Mouse (Mus musculus) layer of hippocampus, adult 9-11 months (tissue): ENCODE measurements around the gene Eri2.
"Not testable (repeated sequence)": the region's sequence is repeated elsewhere in the genome, so short reads cannot be mapped to it uniquely, and the experiment has no call there.

Source experiments
- DNase-seq: peaks from one replicate; pipeline ENCODE4 v3.0.0; 2022

Eri2 gene

DNA sequence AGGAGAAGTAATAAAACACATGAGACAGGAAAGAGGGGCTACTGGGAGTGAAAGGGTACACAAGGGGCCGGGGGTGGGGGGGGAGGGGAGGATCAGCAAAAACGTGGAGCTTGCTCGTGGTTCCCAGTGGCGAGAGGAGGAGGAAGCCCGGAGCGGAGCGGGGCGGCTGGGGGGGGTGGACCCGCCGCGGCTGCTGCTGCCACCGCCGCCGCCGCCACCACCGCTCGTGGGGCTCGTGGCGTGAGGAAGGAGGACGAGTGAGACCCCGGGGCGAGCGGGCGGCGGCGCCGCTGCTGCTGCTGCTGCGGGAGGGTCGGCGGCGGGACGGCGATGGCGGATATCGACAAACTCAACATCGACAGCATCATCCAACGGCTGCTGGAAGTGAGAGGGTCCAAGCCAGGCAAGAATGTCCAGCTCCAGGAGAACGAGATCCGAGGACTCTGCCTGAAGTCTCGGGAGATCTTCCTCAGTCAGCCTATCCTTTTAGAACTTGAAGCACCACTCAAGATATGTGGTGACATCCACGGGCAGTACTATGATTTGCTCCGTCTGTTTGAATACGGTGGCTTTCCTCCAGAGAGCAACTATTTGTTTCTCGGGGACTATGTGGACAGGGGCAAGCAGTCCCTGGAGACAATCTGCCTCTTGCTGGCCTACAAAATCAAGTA, 53.9 kb downstream of the Eri2 start:
- DNase-seq = not testable (repeated sequence)

DNA sequence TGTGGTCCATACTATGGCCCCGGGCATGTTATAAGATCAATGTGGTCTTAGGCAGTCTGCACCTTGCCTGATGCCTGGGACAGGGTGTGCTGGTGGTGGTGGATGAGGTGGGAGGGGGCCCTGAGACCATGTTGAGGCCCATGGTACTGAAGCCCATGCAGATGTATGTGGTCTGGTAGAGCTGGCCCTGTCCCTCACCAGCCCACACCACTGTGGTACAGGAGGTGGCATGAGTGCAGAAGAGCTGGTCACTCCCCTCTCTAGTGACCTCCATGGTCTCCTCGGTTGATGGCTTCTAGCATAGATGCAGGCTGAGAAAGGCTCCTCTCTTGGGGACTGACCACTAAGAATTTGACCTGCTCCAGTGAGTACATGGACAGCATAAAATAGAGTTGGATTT, 55.0 kb downstream of the Eri2 start:
- DNase-seq = no peak

DNA sequence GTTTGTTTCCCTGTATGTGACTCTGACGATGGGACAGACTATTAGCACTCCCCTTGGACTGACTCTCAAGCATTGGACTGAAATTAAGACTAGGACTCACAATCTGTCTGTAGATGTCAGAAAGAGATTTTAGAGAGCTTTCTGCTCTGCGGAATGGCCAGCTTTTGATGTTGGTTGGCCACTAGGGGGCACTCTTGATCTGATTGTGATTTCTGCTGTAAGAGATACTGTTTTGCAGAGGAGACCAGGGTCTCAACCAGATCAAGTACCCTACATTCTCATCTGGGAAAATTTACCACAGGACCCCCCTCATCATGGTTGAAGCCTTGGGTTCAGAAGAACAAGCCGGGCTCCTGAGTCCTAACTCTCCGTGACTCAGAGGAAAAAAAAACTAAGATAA, 62.6 kb downstream of the Eri2 start:
- DNase-seq = not testable (repeated sequence)

DNA sequence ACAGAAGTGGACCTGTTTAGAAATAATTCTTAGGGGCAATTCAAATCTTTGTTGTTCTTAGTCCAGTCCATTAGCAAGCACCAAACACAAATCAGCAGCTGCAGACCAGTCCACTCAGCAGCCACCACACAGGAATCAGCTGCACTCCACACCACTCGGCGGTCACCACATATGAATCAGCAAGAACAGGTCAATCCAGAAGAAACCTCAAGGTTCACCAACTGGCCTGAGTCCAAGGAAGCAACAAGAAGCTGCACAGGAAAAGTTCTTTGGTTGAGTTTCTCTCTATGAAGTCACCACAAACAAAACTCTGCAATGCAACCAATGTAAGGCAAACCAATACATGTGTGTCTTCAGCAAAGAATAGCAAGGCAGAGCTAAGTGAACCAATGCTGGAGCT, 66.2 kb downstream of the Eri2 start:
- no peak for DNase-seq

DNA sequence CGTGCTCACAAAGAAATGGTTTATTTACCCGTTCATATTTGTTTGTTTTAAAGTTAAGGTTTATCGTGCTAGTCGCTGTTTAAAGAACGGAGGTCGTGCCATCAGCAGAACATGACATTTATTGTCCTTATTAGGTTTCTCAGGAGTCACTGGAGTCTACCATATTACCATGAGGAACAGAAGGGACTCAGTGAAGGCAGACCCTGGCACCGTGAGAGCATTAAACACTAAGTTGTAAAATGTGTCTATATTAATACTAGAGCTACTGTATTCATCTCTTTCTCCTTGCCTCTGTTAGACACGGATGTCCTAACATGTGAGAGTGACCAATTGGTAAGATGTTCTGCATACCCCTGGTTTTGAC, 72.9 kb downstream of the Eri2 start:
- DNase-seq = no peak

DNA sequence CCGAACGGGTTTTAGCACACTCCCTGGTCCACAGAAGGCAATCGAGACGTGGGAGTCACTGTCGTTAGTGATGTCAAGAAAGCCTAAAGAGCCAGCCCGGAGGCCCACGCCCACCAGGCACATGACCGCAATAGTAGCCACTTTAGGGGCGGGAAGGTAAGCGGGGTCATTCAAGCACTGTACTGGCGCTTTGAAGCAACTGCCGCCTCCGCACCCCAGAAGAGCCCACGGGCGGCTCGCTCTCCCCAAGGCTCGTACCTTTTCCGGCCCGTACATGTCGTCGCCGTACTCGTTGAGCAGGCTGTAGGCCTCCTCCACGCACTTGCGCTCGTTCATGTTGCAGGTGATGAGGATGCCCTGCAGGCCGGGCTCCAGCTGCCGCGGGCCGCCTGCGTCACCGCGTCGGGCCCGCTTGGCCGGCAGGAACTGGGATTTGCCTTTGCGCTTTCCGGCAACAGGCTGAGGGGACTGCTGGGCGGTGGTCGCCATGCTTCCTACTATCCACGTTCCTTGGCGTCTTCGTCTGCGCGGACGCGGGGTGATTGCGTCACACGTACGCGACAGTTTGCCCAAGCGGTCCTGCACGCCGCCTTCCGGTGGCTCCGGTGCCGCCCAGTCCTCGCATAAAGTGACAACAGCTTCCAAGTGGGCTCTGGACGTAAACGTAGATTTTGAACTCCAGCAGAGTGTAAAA, 73.5 kb downstream of the Eri2 start, which contains the start of gene Thumpd1:
Thumpd1 (minus strand) TSS at position 546 of the 694 bp plus-strand sequence.
- DNase-seq = peak; percentile 91
